Mouse (Mus musculus) embryonic facial prominence, embryonic 15.5 days (tissue): ENCODE measurements around the gene Heatr6. TPM values are rescaled to one million over a fixed set of nuclear protein-coding genes. Genes with fewer than 3 reads are reported as not detected.

ENCODE experiments used
- ATAC-seq: fragments of 200-750 bp; cut with Nextera tagmentation; 2 replicates; pipeline ENCODE4 v1.8.0; 2017; ENCODE audit warnings: low read depth, moderate TSS enrichment; ENCODE audit not compliant: insufficient number of reproducible peaks, low FRiP score, low TSS enrichment
- H3K27ac ChIP-seq: fragments of 300-500 bp; sonication (generic); replicated peaks from 2 replicates; pipeline ENCODE4 v1.5.1; 2015; ENCODE audit warnings: mild to moderate bottlenecking, inconsistent platforms
- H3K27me3 ChIP-seq: fragments of 300-500 bp; sonication (generic); 2 replicates; pipeline ENCODE4 v1.6.1; 2015; ENCODE audit warnings: inconsistent platforms
- H3K36me3 ChIP-seq: fragments of 300-500 bp; sonication (generic); 2 replicates; pipeline ENCODE4 v1.6.1; 2015; ENCODE audit warnings: mild to moderate bottlenecking, inconsistent platforms
- H3K4me1 ChIP-seq: fragments of 300-500 bp; sonication (generic); 2 replicates; pipeline ENCODE4 v1.6.1; 2015; ENCODE audit warnings: inconsistent platforms
- H3K4me2 ChIP-seq: fragments of 300-500 bp; sonication (generic); replicated peaks from 2 replicates; pipeline ENCODE4 v1.6.1; 2015; ENCODE audit warnings: mild to moderate bottlenecking, inconsistent platforms
- H3K4me3 ChIP-seq: fragments of 300-500 bp; sonication (generic); replicated peaks from 2 replicates; pipeline ENCODE4 v1.5.1; 2015; ENCODE audit warnings: mild to moderate bottlenecking, inconsistent platforms
- H3K9ac ChIP-seq: fragments of 300-500 bp; sonication (generic); 2 replicates; pipeline ENCODE4 v1.6.1; 2015; ENCODE audit warnings: inconsistent platforms
- H3K9me3 ChIP-seq: fragments of 300-500 bp; sonication (generic); replicated peaks from 2 replicates; pipeline ENCODE4 v1.6.1; 2016; ENCODE audit warnings: inconsistent platforms
- WGBS: fragments of 180-500 bp; shearing (Covaris S2); methylation state at CpG from one replicate; pipeline ENCODE4 v1.1.7; 2015; 5-methylcytosine and 5-hydroxymethylcytosine counted together
- polyA plus RNA-seq: library from polyadenylated mRNA; unstranded; fragments of >200 nt; fragmentation: Nextera tagmentation; extraction: Ambion mirVana; gene quantifications from 2 replicates; pipeline ENCODE4 v1.2.1, GENCODE M21; 2015

Gene Heatr6
- polyA plus RNA-seq, 1 experiment from 2014 or later: 27.3 TPM

GRCm38 (mm10) chr11:83810441-83810840 lies 56.9 kb downstream of the Heatr6 start:
- Histone ChIP-seq H3K27me3 (no peaks in the 10 kb centered on the region), H3K9me3 (no peaks in the 10 kb centered on the region), H3K27ac (no peak overlapping the region), H3K4me1 (no peaks in the 10 kb centered on the region), H3K9ac (no peak overlapping the region), H3K4me2 (no peak overlapping the region), H3K36me3 (no peaks in the 10 kb centered on the region), H3K4me3 (no peak overlapping the region)
- ATAC-seq: no peak
- 85% methylated on average over 8 of the region's 8 CpGs for WGBS

- H3K27me3 ChIP-seq: no peaks in the 10 kb centered on the region
- no peak overlapping the region for H3K27ac ChIP-seq
- H3K4me2 ChIP-seq: no peak overlapping the region
- H3K36me3 ChIP-seq: no peaks in the 10 kb centered on the region
- H3K9ac ChIP-seq: no peak overlapping the region
- 77% methylated on average over 5 of the region's 5 CpGs for WGBS
- no peak for ATAC-seq
- H3K4me1 ChIP-seq: no peaks in the 10 kb centered on the region; the same call in 1 of the 2 replicates
- H3K4me3 ChIP-seq: no peak overlapping the region
- H3K9me3 ChIP-seq: no peaks in the 10 kb centered on the region
Observed at GRCm38 (mm10) chr11:83815191-83815590, 61.7 kb downstream of the Heatr6 start.

- WGBS: 7% methylated on average over 9 of the region's 9 CpGs
- Histone ChIP-seq H3K4me1 (no peaks in the 10 kb centered on the region; the same call in 1 of the 2 replicates), H3K9ac (no peak overlapping the region), H3K4me3 (no peak overlapping the region), H3K27ac (no peak overlapping the region), H3K36me3 (no peaks in the 10 kb centered on the region), H3K9me3 (no peaks in the 10 kb centered on the region), H3K4me2 (no peak overlapping the region), H3K27me3 (no peaks in the 10 kb centered on the region)
- no peak for ATAC-seq
Observed at GRCm38 (mm10) chr11:83815628-83816027, 62.1 kb downstream of the Heatr6 start.

- no peaks in the 10 kb centered on the region for H3K27me3 ChIP-seq
- no peak overlapping the region for H3K4me3 ChIP-seq
- H3K36me3 ChIP-seq: no peaks in the 10 kb centered on the region
- no peak overlapping the region for H3K4me2 ChIP-seq
- WGBS: 45% methylated on average over 6 of the region's 6 CpGs
- no peak overlapping the region for H3K9ac ChIP-seq
- no peaks in the 10 kb centered on the region; the same call in 1 of the 2 replicates for H3K4me1 ChIP-seq
- no peak for ATAC-seq
- no peak overlapping the region for H3K27ac ChIP-seq
- no peaks in the 10 kb centered on the region for H3K9me3 ChIP-seq
Observed at GRCm38 (mm10) chr11:83817048-83817447, 63.6 kb downstream of the Heatr6 start.

- Histone ChIP-seq H3K4me2 (no peak overlapping the region), H3K9me3 (no peaks in the 10 kb centered on the region), H3K36me3 (no peaks in the 10 kb centered on the region), H3K9ac (no peak overlapping the region), H3K4me3 (no peak overlapping the region), H3K4me1 (no peaks in the 10 kb centered on the region; the same call in 1 of the 2 replicates), H3K27me3 (no peaks in the 10 kb centered on the region), H3K27ac (no peak overlapping the region)
- 59% methylated on average over 4 of the region's 4 CpGs for WGBS
- no peak for ATAC-seq
Observed at GRCm38 (mm10) chr11:83817994-83818393, 64.5 kb downstream of the Heatr6 start.

- no peak overlapping the region for H3K4me3 ChIP-seq
- ATAC-seq: no peak
- H3K27me3 ChIP-seq: no peaks in the 10 kb centered on the region
- H3K9ac ChIP-seq: no peak overlapping the region
- H3K27ac ChIP-seq: no peak overlapping the region
- WGBS: 55% methylated on average over 9 of the region's 9 CpGs
- H3K36me3 ChIP-seq: no peaks in the 10 kb centered on the region
- H3K4me1 ChIP-seq: no peaks in the 10 kb centered on the region; the same call in 1 of the 2 replicates
- H3K9me3 ChIP-seq: no peaks in the 10 kb centered on the region
- no peak overlapping the region for H3K4me2 ChIP-seq
Observed at GRCm38 (mm10) chr11:83818591-83819127, 65.2 kb downstream of the Heatr6 start.

- Histone ChIP-seq H3K4me2 (no peak overlapping the region), H3K9ac (no peak overlapping the region), H3K27ac (no peak overlapping the region), H3K36me3 (no peaks in the 10 kb centered on the region), H3K4me1 (no peaks in the 10 kb centered on the region; the same call in 1 of the 2 replicates), H3K9me3 (no peaks in the 10 kb centered on the region), H3K27me3 (no peaks in the 10 kb centered on the region), H3K4me3 (no peak overlapping the region)
- no peak for ATAC-seq
- 20% methylated on average over 10 of the region's 10 CpGs for WGBS
Observed at GRCm38 (mm10) chr11:83819806-83820483, 66.4 kb downstream of the Heatr6 start.

- no peaks in the 10 kb centered on the region for H3K27me3 ChIP-seq
- WGBS: 54% methylated on average over 3 of the region's 3 CpGs
- no peak overlapping the region for H3K9ac ChIP-seq
- H3K9me3 ChIP-seq: no peaks in the 10 kb centered on the region
- no peak overlapping the region for H3K4me3 ChIP-seq
- no peak overlapping the region for H3K27ac ChIP-seq
- H3K4me2 ChIP-seq: no peak overlapping the region
- H3K36me3 ChIP-seq: no peaks in the 10 kb centered on the region
- no peaks in the 10 kb centered on the region for H3K4me1 ChIP-seq
- ATAC-seq: no peak
Observed at GRCm38 (mm10) chr11:83826142-83826541, 72.6 kb downstream of the Heatr6 start.

- no peaks in the 10 kb centered on the region for H3K36me3 ChIP-seq
- no peak overlapping the region for H3K4me3 ChIP-seq
- H3K9ac ChIP-seq: no peak overlapping the region
- no peak overlapping the region for H3K27ac ChIP-seq
- no peaks in the 10 kb centered on the region for H3K9me3 ChIP-seq
- H3K4me1 ChIP-seq: no peaks in the 10 kb centered on the region
- WGBS: 77% methylated on average over 8 of the region's 8 CpGs
- no peak overlapping the region for H3K4me2 ChIP-seq
- ATAC-seq: no peak
- H3K27me3 ChIP-seq: no peaks in the 10 kb centered on the region
Observed at GRCm38 (mm10) chr11:83828553-83829142, 75.2 kb downstream of the Heatr6 start.

- Histone ChIP-seq H3K27ac (no peak overlapping the region), H3K9ac (no peak overlapping the region)
Observed at GRCm38 (mm10) chr11:83832389-83832788, 78.9 kb downstream of the Heatr6 start.

More at GRCm38 (mm10) chr11:83832389-83832788, 78.9 kb downstream of the Heatr6 start:
- H3K4me3 ChIP-seq: no peak overlapping the region
- H3K4me1 ChIP-seq: no peaks in the 10 kb centered on the region
- 38% methylated on average over 8 of the region's 8 CpGs for WGBS
- H3K27me3 ChIP-seq: no peaks in the 10 kb centered on the region
- no peaks in the 10 kb centered on the region for H3K9me3 ChIP-seq
- H3K4me2 ChIP-seq: no peak overlapping the region
- ATAC-seq: no peak
- H3K36me3 ChIP-seq: no peaks in the 10 kb centered on the region
